Mouse (Mus musculus): ENCODE data around the gene Pdia5. TPM values are rescaled to one million over a fixed set of nuclear protein-coding genes. Genes with fewer than 3 reads are reported as not detected.

The Pdia5 gene
- polyA plus RNA-seq, 1 experiment from 2014 or later, result 57.5 TPM

DNA sequence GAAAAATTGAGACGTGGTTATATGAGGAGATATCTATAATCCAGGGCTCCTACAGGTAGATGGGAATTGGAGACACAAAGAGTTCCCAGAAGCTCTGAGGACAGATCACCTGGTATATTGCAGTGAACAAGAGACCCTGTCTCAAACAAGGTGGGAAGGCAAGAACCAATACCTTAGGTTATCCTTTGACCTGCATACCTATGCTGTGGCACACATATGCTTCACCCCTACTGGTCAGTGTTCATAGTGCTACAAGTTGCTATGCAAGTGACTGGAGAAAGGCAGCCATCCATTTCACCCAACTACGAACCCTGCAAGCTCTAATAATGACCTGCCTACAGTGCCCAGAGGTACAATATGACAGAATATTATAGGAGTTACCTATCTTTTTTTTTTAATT is 128.5 kb downstream of the Pdia5 start:
- Histone ChIP-seq H3K4me3 (replicated peaks; ENCODE audit: low read length) (no peak overlapping the region), H3K27me3 (ENCODE audit: control insufficient read depth, insufficient read depth, low read length) (no peaks in the 10 kb centered on the region), H3K9ac (ENCODE audit: low read length) (no peak overlapping the region), H3K36me3 (ENCODE audit: control insufficient read depth, insufficient read depth, low read length) (no peaks in the 10 kb centered on the region), H3K4me1 (ENCODE audit: control insufficient read depth, insufficient read depth, low read length) (peaks cover 4% of the 10 kb centered on the region), H3K9me3 (replicated peaks; ENCODE audit: control insufficient read depth, low read length) (no peaks in the 10 kb centered on the region), H3K4me2 (ENCODE audit: low read depth, low read length) (no peak overlapping the region), H3K27ac (ENCODE audit: low read length) (no peak overlapping the region)
- no peak for ATAC-seq (ENCODE audit: insufficient read depth, low FRiP score)
- 85% methylated on average over 2 of the region's 2 CpGs for WGBS

DNA sequence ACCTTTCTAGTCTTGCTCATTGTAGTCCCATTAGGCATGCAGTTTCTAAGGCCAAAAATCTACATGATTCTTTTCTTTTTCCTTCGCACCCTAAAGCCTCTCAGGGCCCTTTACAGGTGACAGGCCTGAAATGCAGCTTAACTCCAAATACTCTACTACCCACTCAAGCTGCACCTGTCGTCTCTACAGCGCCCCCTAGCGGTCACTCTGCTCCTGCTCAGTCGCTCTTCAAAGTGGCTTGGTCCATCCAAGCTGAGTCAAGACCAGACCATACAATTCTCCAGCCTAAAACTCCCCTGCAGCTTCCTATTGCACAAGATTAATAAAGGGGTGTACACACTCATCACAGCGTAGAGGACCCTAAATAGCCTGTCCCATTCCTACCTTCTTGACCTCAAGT is 130.1 kb downstream of the Pdia5 start:
- H3K4me1 ChIP-seq (ENCODE audit: control insufficient read depth, insufficient read depth, low read length), result peaks cover 4% of the 10 kb centered on the region
- no peak overlapping the region for H3K27ac ChIP-seq (ENCODE audit: low read length)
- no peaks in the 10 kb centered on the region for H3K27me3 ChIP-seq (ENCODE audit: control insufficient read depth, insufficient read depth, low read length)
- H3K4me3 ChIP-seq (replicated peaks; ENCODE audit: low read length), result no peak overlapping the region
- no peak overlapping the region for H3K4me2 ChIP-seq (ENCODE audit: low read depth, low read length)
- no peak for ATAC-seq (ENCODE audit: insufficient read depth, low FRiP score)
- H3K36me3 ChIP-seq (ENCODE audit: control insufficient read depth, insufficient read depth, low read length), result no peaks in the 10 kb centered on the region
- no peaks in the 10 kb centered on the region for H3K9me3 ChIP-seq (replicated peaks; ENCODE audit: control insufficient read depth, low read length)
- 30% methylated on average over 6 of the region's 6 CpGs for WGBS
- H3K9ac ChIP-seq (ENCODE audit: low read length), result no peak overlapping the region

DNA sequence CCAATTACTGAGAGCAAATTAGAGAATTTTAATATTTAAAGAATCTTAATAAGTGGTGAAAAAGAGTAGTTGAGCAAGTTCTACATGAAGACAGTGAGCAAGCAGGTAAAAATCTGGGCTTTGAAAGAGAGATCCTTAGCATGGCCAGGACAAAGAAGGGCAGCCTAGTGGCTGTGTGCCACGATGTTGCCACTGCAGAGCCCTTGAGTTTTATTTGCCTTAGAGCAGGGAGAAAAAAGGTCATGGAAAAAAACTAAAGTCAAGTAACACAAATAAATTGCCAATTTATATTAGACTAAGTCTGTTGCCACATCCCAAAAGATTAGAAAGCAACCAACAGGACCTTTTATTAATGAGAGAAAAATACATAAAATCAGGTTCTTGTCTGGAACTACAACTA is 133.2 kb downstream of the Pdia5 start:
- 83% methylated on average over 1 of the region's 1 CpGs for WGBS
- no peak overlapping the region for H3K9ac ChIP-seq (ENCODE audit: low read length)
- H3K9me3 ChIP-seq (replicated peaks; ENCODE audit: control insufficient read depth, low read length), result no peaks in the 10 kb centered on the region

More for the DNA sequence above, 133.2 kb downstream of the Pdia5 start:
- Histone ChIP-seq H3K4me3 (replicated peaks; ENCODE audit: low read length) (no peak overlapping the region), H3K4me2 (ENCODE audit: low read depth, low read length) (no peak overlapping the region), H3K4me1 (ENCODE audit: control insufficient read depth, insufficient read depth, low read length) (no peaks in the 10 kb centered on the region), H3K36me3 (ENCODE audit: control insufficient read depth, insufficient read depth, low read length) (no peaks in the 10 kb centered on the region), H3K27me3 (ENCODE audit: control insufficient read depth, insufficient read depth, low read length) (no peaks in the 10 kb centered on the region), H3K27ac (ENCODE audit: low read length) (no peak overlapping the region)
- no peak for ATAC-seq (ENCODE audit: insufficient read depth, low FRiP score)

Small RNAs within 50 kb of the gene (microRNA-seq; reads per million reads assigned to microRNA genes)
- not detected for gene Gm25548

Other genes with a start within 250 kb of the Pdia5 start
- gene Sec22a, start 127.0 kb downstream of the Pdia5 start, polyA plus RNA-seq (2015; fragmentation: Nextera tagmentation; extraction: Ambion mirVana), result 46.2 and 47.2 TPM in 2 replicates
- gene Sema5b, start 50.3 kb upstream of the Pdia5 start, polyA plus RNA-seq (2015; fragmentation: Nextera tagmentation; extraction: Ambion mirVana), result 3.8 and 5.3 TPM in 2 replicates